Mouse (Mus musculus) forebrain, postnatal 0 days (tissue): ENCODE measurements around the gene 2810459M11Rik. TPM values are rescaled to one million over a fixed set of nuclear protein-coding genes. Genes with fewer than 3 reads are reported as not detected.

Experiments
- ATAC-seq: fragments of 200-750 bp; cut with Nextera tagmentation; 2 replicates; pipeline ENCODE4 v1.8.0; 2017; ENCODE audit warnings: mild to moderate bottlenecking, moderate library complexity
- DNase-seq: peaks from one replicate; pipeline ENCODE4 v3.0.0-alpha.2; 2015
- H3K27ac ChIP-seq: fragments of 300-500 bp; sonication (generic); 2 replicates; pipeline ENCODE4 v1.5.1; 2014; ENCODE audit warnings: low read depth, mild to moderate bottlenecking, antibody characterized with exemption, low read length, moderate library complexity, mixed read lengths
- H3K27me3 ChIP-seq: fragments of 300-500 bp; sonication (generic); 2 replicates; pipeline ENCODE4 v1.6.1; 2014; ENCODE audit warnings: mild to moderate bottlenecking, low read length, mixed read lengths; ENCODE audit not compliant: insufficient read depth
- H3K36me3 ChIP-seq: fragments of 300-500 bp; sonication (generic); 2 replicates; pipeline ENCODE4 v1.6.1; 2014; ENCODE audit warnings: mild to moderate bottlenecking, moderate library complexity; ENCODE audit not compliant: insufficient read depth
- H3K4me1 ChIP-seq: fragments of 300-500 bp; sonication (generic); 2 replicates; pipeline ENCODE4 v1.6.1; 2014; ENCODE audit warnings: antibody characterized with exemption; ENCODE audit not compliant: insufficient read depth
- H3K4me2 ChIP-seq: fragments of 300-500 bp; sonication (generic); 2 replicates; pipeline ENCODE4 v1.6.1; 2014; ENCODE audit warnings: low read depth, mild to moderate bottlenecking, moderate library complexity
- H3K4me3 ChIP-seq: fragments of 300-500 bp; sonication (generic); 2 replicates; pipeline ENCODE4 v1.5.1; 2014; ENCODE audit warnings: low read depth, low read length, mixed read lengths
- H3K9ac ChIP-seq: fragments of 300-500 bp; sonication (generic); 2 replicates; pipeline ENCODE4 v1.6.1; 2014; ENCODE audit warnings: mild to moderate bottlenecking
- H3K9me3 ChIP-seq: fragments of 300-500 bp; sonication (generic); 2 replicates; pipeline ENCODE4 v1.6.1; 2016; ENCODE audit warnings: low read length
- CTCF ChIP-seq: sonication (generic); IDR thresholded peaks from 2 replicates; pipeline ENCODE4 v1.5.1; 2016; ENCODE audit warnings: antibody characterized with exemption, control low read depth, low read depth
- WGBS: fragments of 180-500 bp; shearing (Covaris S2); extraction: QIAGEN DNeasy Blood & Tissue Kit; methylation state at CpG from one replicate; pipeline ENCODE4 v1.1.7; 2014; 5-methylcytosine and 5-hydroxymethylcytosine counted together
- polyA plus RNA-seq: library from polyadenylated mRNA; unstranded; fragments of >200 nt; fragmentation: Nextera tagmentation; extraction: Ambion mirVana; gene quantifications from 2 replicates; pipeline ENCODE4 v1.2.1, GENCODE M21; 2015
- total RNA-seq: library from RNA; depleted of rRNA; stranded (reverse); fragments of >200 nt; gene quantifications from 2 replicates; pipeline ENCODE4 v1.2.3, GENCODE M21; 2014; rRNA removed

The 2810459M11Rik gene
- total RNA-seq (22.6 and 30.5 TPM in 2 replicates), polyA plus RNA-seq (9.3 and 13.6 TPM in 2 replicates)

DNA sequence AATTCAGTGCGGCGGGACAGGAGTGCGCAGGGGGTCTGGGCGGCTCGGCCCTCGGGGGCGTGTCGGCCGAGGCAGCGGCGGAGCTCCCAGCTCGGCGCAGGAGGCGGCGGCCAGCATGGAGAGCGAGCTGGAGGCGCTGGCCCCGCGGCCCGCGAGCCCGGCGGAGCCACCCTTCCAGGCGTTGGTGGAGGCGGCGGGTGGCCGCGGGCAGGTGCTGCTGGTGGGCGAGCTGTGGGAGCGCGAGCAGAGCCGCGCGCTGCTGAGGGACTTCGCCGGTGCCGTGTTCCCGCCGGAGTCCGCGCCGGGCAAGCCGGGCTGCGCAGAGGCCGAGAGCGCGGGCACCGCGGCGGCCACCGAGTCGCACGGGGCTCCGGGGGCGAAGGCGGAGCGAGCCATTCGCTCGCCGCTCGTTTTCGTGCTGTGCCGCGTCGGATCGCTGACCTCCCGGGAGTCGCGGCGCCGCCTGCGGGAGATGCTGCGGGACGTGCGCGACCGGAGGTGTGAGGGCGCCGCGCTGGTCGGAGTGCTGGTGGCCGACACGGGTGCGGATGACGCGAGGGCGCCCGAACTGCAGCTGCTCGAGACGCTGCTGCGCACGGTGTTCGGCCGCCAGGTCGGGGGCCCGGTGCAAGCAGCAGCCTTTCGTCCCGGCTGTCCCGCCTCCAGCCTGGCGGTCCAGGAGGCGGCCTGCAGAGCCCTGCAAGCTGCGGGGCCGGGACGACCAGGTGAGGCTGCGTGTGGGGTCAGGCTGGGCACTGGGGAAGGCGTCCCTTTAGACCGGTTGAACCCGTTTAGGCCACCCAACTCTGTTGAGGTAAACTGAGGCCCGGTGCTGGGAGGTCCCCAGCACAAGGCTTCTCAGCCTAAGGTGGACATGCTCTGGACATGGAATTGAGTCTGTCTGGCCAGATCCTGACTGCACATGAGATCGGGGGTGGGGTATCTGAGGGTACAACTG is at the start of gene 2810459M11Rik:
Gene 2810459M11Rik, plus strand, starts transcription at position 16 of the 958 bp plus-strand sequence.
- WGBS = under 1% methylated on average over 92 of the region's 110 CpGs
- H3K36me3 ChIP-seq = no peaks in the 10 kb centered on the region
- H3K4me2 ChIP-seq = peak within 1 kb of the TSS; percentile 97
- ATAC-seq = peak; percentile 74
- DNase-seq = peak; percentile 35
- H3K9ac ChIP-seq = peak within 1 kb of the TSS; percentile 63
- H3K4me3 ChIP-seq = peak within 1 kb of the TSS; percentile 58
- 0 out of 2 replicates have a peak, but pooled peaks cover 6% of the 10 kb centered on the region for H3K9me3 ChIP-seq
- no peak for TF ChIP-seq CTCF
- peak within 1 kb of the TSS; percentile 57; the same call in 1 of the 2 replicates for H3K27ac ChIP-seq
- H3K4me1 ChIP-seq = peaks cover 3% of the 10 kb centered on the region; the same call in 1 of the 2 replicates
- peaks cover 4% of the 10 kb centered on the region; the same call in 1 of the 2 replicates for H3K27me3 ChIP-seq

DNA sequence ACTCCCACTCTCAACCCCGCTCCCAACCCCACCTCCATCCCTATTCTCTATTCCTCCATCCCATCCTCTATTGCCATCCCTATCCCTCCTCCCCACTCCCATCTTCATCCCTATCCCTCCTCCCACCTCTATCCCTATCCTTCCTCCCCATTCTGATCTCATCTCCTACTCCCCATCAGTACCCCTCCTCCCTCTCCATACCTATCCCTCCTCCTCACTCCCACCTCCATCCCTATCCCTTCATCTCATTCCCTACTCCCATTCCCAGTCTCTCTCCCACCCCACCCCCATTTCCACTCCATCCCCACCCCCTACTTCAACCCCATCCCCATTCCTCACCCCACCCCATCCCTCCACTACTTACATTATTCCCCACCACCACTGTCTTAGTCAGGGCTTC is 48.4 kb upstream of the 2810459M11Rik start:
- H3K4me3 ChIP-seq = no peak overlapping the region
- TF ChIP-seq CTCF = no peak
- no peaks in the 10 kb centered on the region for H3K4me1 ChIP-seq
- H3K9me3 ChIP-seq = no peaks in the 10 kb centered on the region
- no peak overlapping the region for H3K4me2 ChIP-seq
- no peak overlapping the region for H3K9ac ChIP-seq
- ATAC-seq (no peak), DNase-seq (no peak)
- H3K27ac ChIP-seq = no peak overlapping the region
- no peaks in the 10 kb centered on the region for H3K36me3 ChIP-seq
- H3K27me3 ChIP-seq = no peaks in the 10 kb centered on the region
- WGBS = 100% methylated on average over 1 of the region's 1 CpGs

DNA sequence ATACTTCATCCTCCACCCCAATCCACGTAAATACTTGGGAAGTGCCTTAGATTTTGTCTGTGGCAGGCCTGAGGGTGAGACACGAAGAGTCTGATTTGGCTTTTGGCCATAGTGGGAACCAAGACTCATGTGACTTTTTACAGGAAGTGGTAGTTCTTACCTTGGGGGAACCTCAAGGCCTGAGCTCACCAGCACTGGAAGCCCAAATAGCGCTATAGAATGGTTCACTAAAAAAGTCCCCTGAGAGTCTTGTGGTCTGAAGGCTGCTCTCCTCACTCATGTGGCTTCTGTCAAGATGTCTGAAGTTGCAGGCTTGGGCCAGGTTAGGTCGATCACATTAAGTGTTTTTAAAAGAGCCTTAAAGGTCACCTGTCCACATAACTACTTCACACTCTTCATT is 47.7 kb upstream of the 2810459M11Rik start:
- Histone ChIP-seq H3K36me3 (no peaks in the 10 kb centered on the region), H3K4me1 (no peaks in the 10 kb centered on the region), H3K4me3 (no peak overlapping the region), H3K27ac (no peak overlapping the region), H3K27me3 (no peaks in the 10 kb centered on the region), H3K9me3 (no peaks in the 10 kb centered on the region), H3K4me2 (no peak overlapping the region), H3K9ac (no peak overlapping the region)
- WGBS = 85% methylated on average over 4 of the region's 4 CpGs
- no peak for TF ChIP-seq CTCF
- no peak for ATAC-seq
- DNase-seq = no peak

DNA sequence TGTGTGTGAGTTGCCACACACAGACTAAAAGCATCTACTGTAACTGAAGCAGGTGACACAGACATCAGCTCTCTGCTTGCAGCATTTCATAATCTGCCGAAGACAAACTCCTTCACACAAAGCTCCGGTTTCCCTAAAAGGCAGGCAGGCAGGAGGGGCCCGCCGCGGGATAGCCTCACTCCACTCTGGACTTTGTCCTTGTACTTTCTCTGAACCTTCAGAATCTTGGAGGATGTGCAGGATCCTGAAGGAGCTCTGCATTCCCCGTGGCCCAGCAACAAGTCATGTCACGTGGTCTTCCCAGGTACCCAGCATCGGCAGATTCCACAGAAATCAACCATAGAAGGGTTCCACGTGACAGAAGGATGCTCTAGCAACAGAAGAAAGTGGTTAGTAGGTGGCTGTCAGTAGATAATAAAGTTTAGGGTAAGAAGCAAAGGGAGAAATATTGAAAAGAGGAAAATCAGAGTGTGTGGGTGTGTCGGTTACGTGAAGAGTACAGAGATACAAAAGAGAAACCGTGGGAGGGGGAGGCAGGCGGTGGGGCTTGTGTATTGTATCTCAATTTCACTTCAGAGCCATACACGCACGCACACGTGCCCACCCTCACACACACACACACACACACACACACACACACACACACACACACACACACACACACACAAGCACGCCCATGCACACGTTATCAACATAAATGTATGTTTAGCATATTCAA is 45.7 kb upstream of the 2810459M11Rik start:
- no peaks in the 10 kb centered on the region for H3K36me3 ChIP-seq
- TF ChIP-seq CTCF = no peak
- H3K9ac ChIP-seq = no peak overlapping the region
- DNase-seq = no peak
- no peak overlapping the region for H3K27ac ChIP-seq
- no peaks in the 10 kb centered on the region for H3K27me3 ChIP-seq
- no peaks in the 10 kb centered on the region for H3K4me1 ChIP-seq
- H3K4me3 ChIP-seq = no peak overlapping the region
- ATAC-seq = peak; percentile 32; the same call in 1 of the 2 replicates
- 81% methylated on average over 18 of the region's 18 CpGs for WGBS
- no peaks in the 10 kb centered on the region for H3K9me3 ChIP-seq
- H3K4me2 ChIP-seq = no peak overlapping the region

DNA sequence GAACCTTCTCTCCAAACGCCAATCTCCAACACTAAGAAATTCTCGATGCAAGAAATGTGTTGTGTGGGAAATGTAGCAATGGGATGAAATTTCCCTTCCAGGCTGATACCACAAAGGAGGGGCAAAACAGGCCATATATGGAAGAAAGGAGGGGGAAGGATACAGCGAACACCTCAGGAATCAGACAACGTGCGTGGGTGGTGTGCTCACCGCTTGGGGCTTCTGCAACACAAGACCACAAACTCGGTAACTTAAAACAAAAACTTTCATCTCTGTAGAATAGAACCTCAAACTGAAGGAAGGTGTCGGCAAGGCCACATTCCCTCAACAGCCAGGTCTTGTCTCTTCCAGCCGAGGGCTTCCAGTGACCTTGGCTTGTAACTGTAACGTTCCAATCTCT is 40.1 kb upstream of the 2810459M11Rik start:
- no peak for DNase-seq
- Histone ChIP-seq H3K27ac (no peak overlapping the region), H3K4me2 (no peak overlapping the region), H3K27me3 (no peaks in the 10 kb centered on the region), H3K36me3 (no peaks in the 10 kb centered on the region), H3K4me1 (no peaks in the 10 kb centered on the region), H3K9ac (no peak overlapping the region), H3K9me3 (no peaks in the 10 kb centered on the region), H3K4me3 (no peak overlapping the region)
- TF ChIP-seq CTCF = no peak
- ATAC-seq = no peak
- WGBS = 92% methylated on average over 10 of the region's 10 CpGs

DNA sequence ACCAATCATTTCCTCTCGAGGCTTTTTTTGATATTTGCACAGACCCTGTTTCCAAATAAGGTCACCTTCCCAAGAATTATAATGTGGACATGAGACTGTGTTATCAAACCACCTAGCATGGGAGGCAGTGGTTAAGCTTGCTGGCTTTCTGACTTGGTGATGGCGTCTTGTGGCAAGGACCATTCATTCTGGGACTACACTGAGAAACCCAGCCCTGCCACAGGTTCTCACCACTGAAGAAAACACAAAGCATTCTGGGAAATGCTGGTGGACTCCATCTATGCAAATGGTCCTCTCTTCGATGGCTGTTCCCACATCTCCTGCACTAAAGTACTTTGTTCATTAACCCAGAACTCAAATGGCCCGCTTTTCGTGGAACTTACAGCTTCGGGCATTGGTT is 39.6 kb upstream of the 2810459M11Rik start:
- H3K9me3 ChIP-seq = no peaks in the 10 kb centered on the region
- 91% methylated on average over 6 of the region's 6 CpGs for WGBS
- no peaks in the 10 kb centered on the region for H3K36me3 ChIP-seq
- no peaks in the 10 kb centered on the region for H3K4me1 ChIP-seq
- H3K27ac ChIP-seq = no peak overlapping the region
- ATAC-seq (no peak), DNase-seq (no peak)
- no peak for TF ChIP-seq CTCF
- H3K4me3 ChIP-seq = no peak overlapping the region
- H3K4me2 ChIP-seq = no peak overlapping the region
- no peaks in the 10 kb centered on the region for H3K27me3 ChIP-seq
- no peak overlapping the region for H3K9ac ChIP-seq
